Comparison of ENCODE assay signal across 10 mouse cellular contexts in the genomic region with DNA sequence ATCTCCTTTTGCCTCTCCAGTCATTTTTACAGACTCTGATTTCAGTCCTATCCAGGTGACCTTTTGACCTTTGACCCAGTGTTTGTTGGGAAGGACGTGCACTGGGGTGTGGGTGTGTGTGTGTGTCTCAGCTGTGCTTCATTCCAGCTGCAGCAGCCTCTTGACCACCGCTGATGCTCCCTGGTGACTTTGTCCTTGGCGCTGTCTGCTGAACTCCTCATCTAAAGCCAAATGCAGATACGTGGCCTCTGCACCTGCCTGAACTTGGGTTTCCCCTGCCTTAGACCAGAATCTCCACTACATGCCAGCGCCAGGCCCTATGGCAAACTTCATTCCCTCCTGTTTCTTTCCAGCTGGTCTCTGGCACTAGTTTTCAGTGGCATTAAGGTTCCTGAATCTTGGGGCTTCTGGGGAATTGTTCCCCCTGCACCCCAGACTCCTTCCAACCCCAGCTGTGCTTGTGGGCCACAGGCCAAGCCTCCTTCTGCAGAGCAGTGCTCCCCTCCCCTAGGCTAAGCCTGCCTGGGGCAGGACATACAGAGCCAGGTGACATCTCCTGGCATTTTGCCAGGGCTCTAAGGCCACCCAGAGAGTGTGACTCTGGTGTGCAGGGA. TPM values are rescaled to one million over a fixed set of nuclear protein-coding genes. Genes with fewer than 3 reads are reported as not detected.
A peak's percentile ranks its signal among the peaks of the same experiment; 100 is the strongest.
DNase-seq lines count a peak whose midpoint lies in the region; ATAC-seq and TF ChIP-seq lines count a peak whose summit lies in the region.
"Had no signal": no experiment of that assay in that cellular context is flagged by ENCODE, and none has a peak within 500 bp of the region (broad histone marks: within the 10 kb centered on the region; RNA-seq: fewer than 3 reads in every experiment).

No protein-coding gene starts in this region.

- no peak for TF ChIP-seq CTCF in CH12.LX (conservative IDR thresholded peaks at IDR 0.05 in 1 of 2, IDR thresholded peaks at IDR 0.05 in 1 of 2; ENCODE audit: low read depth in 2 of 2, low read length in 2 of 2)

- no peak overlapping the region for H3K4me2 ChIP-seq in forebrain, embryonic 16.5 days (ENCODE audit: low read length)
- no peak overlapping the region for H3K4me2 ChIP-seq in CH12.LX (ENCODE audit: insufficient read depth, low read depth, poor library complexity, severe bottlenecking)
- H3K4me2 ChIP-seq in embryonic facial prominence, embryonic 11.5 days (ENCODE audit: low read depth, low read length): no peak overlapping the region
- peak overlapping the region; percentile 25; the same call in 1 of the 2 replicates for H3K4me2 ChIP-seq in intestine, embryonic 14.5 days (ENCODE audit: low read length)
- peak overlapping the region; percentile 4; the same call in 1 of the 2 replicates for H3K4me2 ChIP-seq in midbrain, embryonic 14.5 days (ENCODE audit: low read length)

- H3K27ac ChIP-seq in forebrain, embryonic 10.5 days: peak overlapping the region; percentile 79
- no peak overlapping the region for H3K27ac ChIP-seq in forebrain, embryonic 16.5 days (ENCODE audit: low read length)
- H3K27ac ChIP-seq in CH12.LX (ENCODE audit: insufficient read depth, low read depth): no peak overlapping the region
- peak overlapping the region; percentile 35; the same call in 1 of the 2 replicates for H3K27ac ChIP-seq in embryonic facial prominence, embryonic 11.5 days (replicated peaks; ENCODE audit: low read depth, low read length)
- H3K27ac ChIP-seq in intestine, embryonic 14.5 days (ENCODE audit: low read depth): peak overlapping the region; percentile 78; the same call in 1 of the 2 replicates
- H3K27ac ChIP-seq in midbrain, embryonic 14.5 days (replicated peaks; ENCODE audit: low read depth, low read length): no peak overlapping the region

- H3K4me3 ChIP-seq in forebrain, embryonic 10.5 days: peak overlapping the region; percentile 13; the same call in 1 of the 2 replicates
- H3K4me3 ChIP-seq in forebrain, embryonic 16.5 days (replicated peaks; ENCODE audit: low read length): no peak overlapping the region
- no peak overlapping the region for H3K4me3 ChIP-seq in CH12.LX (replicated peaks in 1 of 3; ENCODE audit: low read depth in 2 of 3, low read length in 2 of 3, poor library complexity in 1 of 3)
- no peak overlapping the region for H3K4me3 ChIP-seq in embryonic facial prominence, embryonic 11.5 days (ENCODE audit: low read depth, low read length)
- H3K4me3 ChIP-seq in intestine, embryonic 14.5 days (ENCODE audit: low read depth, low read length): no peak overlapping the region
- no peak overlapping the region for H3K4me3 ChIP-seq in midbrain, embryonic 14.5 days (replicated peaks; ENCODE audit: low read depth, low read length)

- no peaks in the 10 kb centered on the region for H3K79me2 ChIP-seq in CH12.LX (replicated peaks; ENCODE audit: control insufficient read depth, extremely low read depth, insufficient read depth, poor library complexity, severe bottlenecking)

- no peak for TF ChIP-seq POLR2A in CH12.LX (IDR thresholded peaks at IDR 0.05; ENCODE audit: low read depth, low read length)

- no peak for ATAC-seq in forebrain, embryonic 16.5 days
- ATAC-seq in embryonic facial prominence, embryonic 11.5 days (replicated peaks; ENCODE audit: insufficient number of reproducible peaks, low FRiP score, low TSS enrichment, low read depth): no peak
- ATAC-seq in intestine, embryonic 14.5 days (replicated peaks; ENCODE audit: low FRiP score, low TSS enrichment, low read depth): 0 out of 2 replicates have a peak, but pooled peaks have one; percentile 5
- no peak for ATAC-seq in midbrain, embryonic 14.5 days (ENCODE audit: low FRiP score, low TSS enrichment)

- H3K36me3 ChIP-seq in forebrain, embryonic 10.5 days (replicated peaks): peaks cover 44% of the 10 kb centered on the region
- peaks cover 3% of the 10 kb centered on the region; the same call in 1 of the 2 replicates for H3K36me3 ChIP-seq in forebrain, embryonic 16.5 days (ENCODE audit: control insufficient read depth, insufficient read depth)
- H3K36me3 ChIP-seq in CH12.LX (replicated peaks in 1 of 2; ENCODE audit: control insufficient read depth in 1 of 2, insufficient read depth in 1 of 2, low read length in 1 of 2): peaks cover 5 to 66% of the 10 kb centered on the region in 2 experiments
- peaks cover 3% of the 10 kb centered on the region; the same call in 1 of the 2 replicates for H3K36me3 ChIP-seq in embryonic facial prominence, embryonic 11.5 days (replicated peaks; ENCODE audit: control insufficient read depth, insufficient read depth, low read depth, low read length)
- peaks cover 46% of the 10 kb centered on the region for H3K36me3 ChIP-seq in intestine, embryonic 14.5 days (ENCODE audit: control insufficient read depth, insufficient read depth, low read length)
- H3K36me3 ChIP-seq in midbrain, embryonic 14.5 days (ENCODE audit: control insufficient read depth, insufficient read depth, low read length): peaks cover 34% of the 10 kb centered on the region

- H3K4me1 ChIP-seq in forebrain, embryonic 10.5 days: peaks cover 98% of the 10 kb centered on the region
- peaks cover 88% of the 10 kb centered on the region for H3K4me1 ChIP-seq in forebrain, embryonic 16.5 days (replicated peaks; ENCODE audit: control insufficient read depth, insufficient read depth, low read length)
- peaks cover 28 to 86% of the 10 kb centered on the region in 2 experiments for H3K4me1 ChIP-seq in CH12.LX (ENCODE audit: control insufficient read depth in 1 of 2, insufficient read depth in 2 of 2)
- H3K4me1 ChIP-seq in embryonic facial prominence, embryonic 11.5 days (ENCODE audit: control insufficient read depth, insufficient read depth, low read length): peaks cover 54% of the 10 kb centered on the region
- H3K4me1 ChIP-seq in intestine, embryonic 14.5 days (replicated peaks; ENCODE audit: control insufficient read depth, insufficient read depth, low read length): peaks cover 96% of the 10 kb centered on the region
- H3K4me1 ChIP-seq in midbrain, embryonic 14.5 days (ENCODE audit: control insufficient read depth, insufficient read depth, low read length): peaks cover 78% of the 10 kb centered on the region

- in situ Hi-C loops in CH12.LX (cut with MboI; ENCODE audit: low pct_ligation_motif_present, low pct_unique_long_range_greater_than_20kb, low sequenced_read_pairs): no loop called here

- WGBS in forebrain, embryonic 10.5 days: 36% methylated on average over 5 of the region's 5 CpGs
- 44% methylated on average over 5 of the region's 5 CpGs for WGBS in forebrain, embryonic 16.5 days
- WGBS in embryonic facial prominence, embryonic 11.5 days: 26% methylated on average over 5 of the region's 5 CpGs
- 36% methylated on average over 5 of the region's 5 CpGs for WGBS in intestine, embryonic 14.5 days
- 54% methylated on average over 5 of the region's 5 CpGs for WGBS in midbrain, embryonic 14.5 days

- TF ChIP-seq RAD21 in CH12.LX (IDR thresholded peaks at IDR 0.05; ENCODE audit: low read depth, low read length): no peak

- no peak overlapping the region for H3K9ac ChIP-seq in forebrain, embryonic 16.5 days (replicated peaks; ENCODE audit: low read depth, low read length)
- H3K9ac ChIP-seq in CH12.LX (ENCODE audit: insufficient read depth, low read depth): no peak overlapping the region
- peak overlapping the region; percentile 2; the same call in 1 of the 2 replicates for H3K9ac ChIP-seq in embryonic facial prominence, embryonic 11.5 days (replicated peaks; ENCODE audit: low read length)
- no peak overlapping the region for H3K9ac ChIP-seq in intestine, embryonic 14.5 days (ENCODE audit: low read length)
- no peak overlapping the region for H3K9ac ChIP-seq in midbrain, embryonic 14.5 days (replicated peaks; ENCODE audit: low read length)

- TF ChIP-seq EP300 in CH12.LX (IDR thresholded peaks at IDR 0.05; ENCODE audit: low read length): no peak

- no peaks in the 10 kb centered on the region for H3K9me3 ChIP-seq in forebrain, embryonic 10.5 days
- no peaks in the 10 kb centered on the region for H3K9me3 ChIP-seq in forebrain, embryonic 16.5 days (ENCODE audit: control insufficient read depth, low read length)
- no peaks in the 10 kb centered on the region for H3K9me3 ChIP-seq in CH12.LX (replicated peaks; ENCODE audit: low read length)
- H3K9me3 ChIP-seq in embryonic facial prominence, embryonic 11.5 days (replicated peaks; ENCODE audit: control insufficient read depth, low read length): no peaks in the 10 kb centered on the region
- no peaks in the 10 kb centered on the region for H3K9me3 ChIP-seq in intestine, embryonic 14.5 days (ENCODE audit: control insufficient read depth, low read length)
- no peaks in the 10 kb centered on the region for H3K9me3 ChIP-seq in midbrain, embryonic 14.5 days (ENCODE audit: control insufficient read depth, low read length)
- H3K9me3 ChIP-seq: G1E had no signal

- H3K27me3 ChIP-seq in forebrain, embryonic 10.5 days (ENCODE audit: poor library complexity, severe bottlenecking): no peaks in the 10 kb centered on the region
- H3K27me3 ChIP-seq in forebrain, embryonic 16.5 days (replicated peaks; ENCODE audit: control insufficient read depth, insufficient read depth, low read length): no peaks in the 10 kb centered on the region
- H3K27me3 ChIP-seq in CH12.LX (replicated peaks): no peaks in the 10 kb centered on the region
- H3K27me3 ChIP-seq in embryonic facial prominence, embryonic 11.5 days (ENCODE audit: control insufficient read depth, insufficient read depth, low read length): no peaks in the 10 kb centered on the region
- H3K27me3 ChIP-seq in intestine, embryonic 14.5 days (replicated peaks; ENCODE audit: control insufficient read depth, insufficient read depth, low read length): no peaks in the 10 kb centered on the region
- H3K27me3 ChIP-seq in midbrain, embryonic 14.5 days (ENCODE audit: control insufficient read depth, insufficient read depth, low read length): no peaks in the 10 kb centered on the region

- dilution Hi-C loops in CH12.LX (cut with MboI; ENCODE audit: extremely low pct_ligation_motif_present, extremely low pct_unique_long_range_greater_than_20kb, low sequenced_read_pairs): no loop called here

- no peak for DNase-seq in forebrain, embryonic 10.5 days (ENCODE audit: extremely low spot score, low spot score)
- DNase-seq in CH12.LX (ENCODE audit: extremely low read depth): no peak
- DNase-seq in embryonic facial prominence, embryonic 11.5 days (ENCODE audit: low spot score): peak; percentile 24
- DNase-seq in intestine, embryonic 14.5 days (ENCODE audit: low spot score): peak; percentile 66
- DNase-seq in midbrain, embryonic 14.5 days: peak; percentile 46
- no peak for DNase-seq in urinary bladder, postnatal 10 days (ENCODE audit: low spot score)
- DNase-seq in testis, postnatal 10 days (ENCODE audit: low spot score): no peak

RNA-seq across cellular contexts. Expression of a gene that starts 9.9 kb away (rescaled TPM):
- 85.5 and 87.3 TPM in 2 replicates for polyA plus RNA-seq in forebrain, embryonic 10.5 days (2016; fragmentation: Nextera tagmentation; extraction: Ambion mirVana)
- polyA plus RNA-seq in forebrain, embryonic 16.5 days (2015; fragmentation: Nextera tagmentation; extraction: Ambion mirVana): 140 and 159 TPM in 2 replicates
- 16.8 and 18.6 TPM in 2 replicates for total RNA-seq in CH12.LX (2012; rRNA removed)
- 12.3 and 12.5 TPM in 2 replicates for total RNA-seq in CH12.LX (2014; rRNA removed)
- 45.1 and 45.4 TPM in 2 replicates for polyA plus RNA-seq in CH12.LX (2012; ENCODE audit: insufficient read length, low read depth)
- polyA plus RNA-seq in embryonic facial prominence, embryonic 11.5 days (2014; fragmentation: Nextera tagmentation; extraction: Ambion mirVana): 62.6 and 67.8 TPM in 2 replicates
- polyA plus RNA-seq in intestine, embryonic 14.5 days (2014; fragmentation: Nextera tagmentation; extraction: Ambion mirVana): 85.1 and 88.6 TPM in 2 replicates
- polyA plus RNA-seq in midbrain, embryonic 14.5 days (2014; fragmentation: Nextera tagmentation; extraction: Ambion mirVana): 114 and 138 TPM in 2 replicates

RNA-seq across cellular contexts. Expression of a gene that starts 26.5 kb away (rescaled TPM):
- polyA plus RNA-seq in forebrain, embryonic 10.5 days (2016; fragmentation: Nextera tagmentation; extraction: Ambion mirVana): 449 and 492 TPM in 2 replicates
- 298 and 306 TPM in 2 replicates for polyA plus RNA-seq in forebrain, embryonic 16.5 days (2015; fragmentation: Nextera tagmentation; extraction: Ambion mirVana)
- total RNA-seq in CH12.LX (2012; rRNA removed): 2,073 and 2,338 TPM in 2 replicates
- 1,878 and 2,226 TPM in 2 replicates for total RNA-seq in CH12.LX (2014; rRNA removed)
- 1,387 and 2,564 TPM in 2 replicates for polyA plus RNA-seq in CH12.LX (2012; ENCODE audit: insufficient read length, low read depth)
- 524 and 537 TPM in 2 replicates for polyA plus RNA-seq in embryonic facial prominence, embryonic 11.5 days (2014; fragmentation: Nextera tagmentation; extraction: Ambion mirVana)
- polyA plus RNA-seq in intestine, embryonic 14.5 days (2014; fragmentation: Nextera tagmentation; extraction: Ambion mirVana): 752 and 786 TPM in 2 replicates
- 363 and 413 TPM in 2 replicates for polyA plus RNA-seq in midbrain, embryonic 14.5 days (2014; fragmentation: Nextera tagmentation; extraction: Ambion mirVana)

RNA-seq across cellular contexts. Expression of a gene that starts 31.9 kb away (rescaled TPM):
- 13.3 and 15.9 TPM in 2 replicates for polyA plus RNA-seq in forebrain, embryonic 10.5 days (2016; fragmentation: Nextera tagmentation; extraction: Ambion mirVana)
- polyA plus RNA-seq in forebrain, embryonic 16.5 days (2015; fragmentation: Nextera tagmentation; extraction: Ambion mirVana): 21.1 and 24.1 TPM in 2 replicates
- total RNA-seq in CH12.LX (2012; rRNA removed) (4.6 and 4.9 TPM in 2 replicates), CH12.LX (2014; rRNA removed) (13.7 and 14.0 TPM in 2 replicates)
- polyA plus RNA-seq in CH12.LX (2012; ENCODE audit: insufficient read length, low read depth): 11.9 and 12.4 TPM in 2 replicates
- 15.4 and 20.0 TPM in 2 replicates for polyA plus RNA-seq in embryonic facial prominence, embryonic 11.5 days (2014; fragmentation: Nextera tagmentation; extraction: Ambion mirVana)
- 8.1 and 9.5 TPM in 2 replicates for polyA plus RNA-seq in intestine, embryonic 14.5 days (2014; fragmentation: Nextera tagmentation; extraction: Ambion mirVana)
- polyA plus RNA-seq in midbrain, embryonic 14.5 days (2014; fragmentation: Nextera tagmentation; extraction: Ambion mirVana): 32.4 and 36.5 TPM in 2 replicates
- polyA plus RNA-seq: G1E had no signal

RNA-seq across cellular contexts. Expression of a gene that starts 33.0 kb away (rescaled TPM):
- polyA plus RNA-seq in forebrain, embryonic 10.5 days (2016; fragmentation: Nextera tagmentation; extraction: Ambion mirVana): 0.73 TPM in 1 of 2 replicates, not detected in the other
- 0.57 and 0.85 TPM in 2 replicates for polyA plus RNA-seq in forebrain, embryonic 16.5 days (2015; fragmentation: Nextera tagmentation; extraction: Ambion mirVana)
- 0.47 and 0.50 TPM in 2 replicates for total RNA-seq in CH12.LX (2012; rRNA removed)
- total RNA-seq in CH12.LX (2014; rRNA removed): not detected in 2 replicates
- polyA plus RNA-seq in CH12.LX (2012; ENCODE audit: insufficient read length, low read depth): 0.41 TPM in 1 of 2 replicates, not detected in the other
- not detected in 2 replicates for polyA plus RNA-seq in embryonic facial prominence, embryonic 11.5 days (2014; fragmentation: Nextera tagmentation; extraction: Ambion mirVana)
- 0.31 TPM in 2 replicates for polyA plus RNA-seq in intestine, embryonic 14.5 days (2014; fragmentation: Nextera tagmentation; extraction: Ambion mirVana)
- not detected in 2 replicates for polyA plus RNA-seq in midbrain, embryonic 14.5 days (2014; fragmentation: Nextera tagmentation; extraction: Ambion mirVana)
- total RNA-seq: heart, postnatal 10 days had no signal

RNA-seq across cellular contexts. Expression of a gene that starts 42.4 kb away (rescaled TPM):
- polyA plus RNA-seq in forebrain, embryonic 10.5 days (2016; fragmentation: Nextera tagmentation; extraction: Ambion mirVana): 20.3 and 22.0 TPM in 2 replicates
- polyA plus RNA-seq in forebrain, embryonic 16.5 days (2015; fragmentation: Nextera tagmentation; extraction: Ambion mirVana): 17.1 and 19.5 TPM in 2 replicates
- total RNA-seq in CH12.LX (2012; rRNA removed): 16.7 and 17.3 TPM in 2 replicates
- 19.3 and 19.6 TPM in 2 replicates for total RNA-seq in CH12.LX (2014; rRNA removed)
- 21.5 and 21.7 TPM in 2 replicates for polyA plus RNA-seq in CH12.LX (2012; ENCODE audit: insufficient read length, low read depth)
- polyA plus RNA-seq in embryonic facial prominence, embryonic 11.5 days (2014; fragmentation: Nextera tagmentation; extraction: Ambion mirVana): 12.9 and 13.1 TPM in 2 replicates
- polyA plus RNA-seq in intestine, embryonic 14.5 days (2014; fragmentation: Nextera tagmentation; extraction: Ambion mirVana): 10.5 and 11.8 TPM in 2 replicates
- polyA plus RNA-seq in midbrain, embryonic 14.5 days (2014; fragmentation: Nextera tagmentation; extraction: Ambion mirVana): 10.9 and 13.2 TPM in 2 replicates

Comparison
In these comparisons a context has a peak if more than half of its experiments do, and no peak if none do; other contexts are left out.
1. H3K27ac ChIP-seq: peak in forebrain, embryonic 10.5 days (single experiment), embryonic facial prominence, embryonic 11.5 days (single experiment) and intestine, embryonic 14.5 days (single experiment); none in forebrain, embryonic 16.5 days (single experiment), CH12.LX (single experiment) and midbrain, embryonic 14.5 days (single experiment).
2. DNase-seq: peak in embryonic facial prominence, embryonic 11.5 days (single experiment), intestine, embryonic 14.5 days (single experiment) and midbrain, embryonic 14.5 days (single experiment); none in forebrain, embryonic 10.5 days (single experiment), CH12.LX (single experiment), urinary bladder, postnatal 10 days (single experiment) and testis, postnatal 10 days (single experiment).
3. H3K4me2 ChIP-seq: peak in intestine, embryonic 14.5 days (single experiment) and midbrain, embryonic 14.5 days (single experiment); none in forebrain, embryonic 16.5 days (single experiment), CH12.LX (single experiment) and embryonic facial prominence, embryonic 11.5 days (single experiment).